Mouse (Mus musculus) C2C12 (cell line): Measurements from ENCODE around the gene Pcnx2. TPM values are rescaled to one million over a fixed set of nuclear protein-coding genes. Genes with fewer than 3 reads are reported as not detected.

Experiments
- H3K27me3 ChIP-seq: one replicate; pipeline ENCODE4 v1.6.1; 2011; ENCODE audit not compliant: control insufficient read depth, insufficient read depth, insufficient read length
- H3K36me3 ChIP-seq: one replicate; pipeline ENCODE4 v1.6.1; 2011; ENCODE audit not compliant: control insufficient read depth, insufficient read depth
- H3K4me3 ChIP-seq: one replicate; pipeline ENCODE4 v1.5.1; 2011; ENCODE audit warnings: mild to moderate bottlenecking, control low read depth; ENCODE audit not compliant: poor library complexity, insufficient read depth, severe bottlenecking
- H3K79me2 ChIP-seq: one replicate; pipeline ENCODE4 v1.6.1; 2011; ENCODE audit not compliant: control insufficient read depth, insufficient read depth
- H3K79me3 ChIP-seq: one replicate; pipeline ENCODE4 v1.6.1; 2011; ENCODE audit warnings: low read depth, control low read depth
- H3ac ChIP-seq: one replicate; pipeline ENCODE3; 2011; ENCODE audit warnings: low read depth; ENCODE audit not compliant: control insufficient read depth, insufficient read length
- CEBPB ChIP-seq: IDR thresholded peaks from one replicate; pipeline ENCODE4 v1.6.1; 2011; ENCODE audit warnings: low read depth, mild to moderate bottlenecking, control low read depth, moderate library complexity
- CTCF ChIP-seq: IDR thresholded peaks from one replicate; pipeline ENCODE4 v1.5.1; 2011; ENCODE audit not compliant: control insufficient read depth, insufficient read depth, insufficient read length
- FOSL1 ChIP-seq: IDR thresholded peaks from one replicate; pipeline ENCODE4 v1.8.0; 2011; ENCODE audit warnings: mild to moderate bottlenecking, low read length; ENCODE audit not compliant: poor library complexity, insufficient read depth, severe bottlenecking
- MAX ChIP-seq: IDR thresholded peaks from one replicate; pipeline ENCODE4 v1.6.1; 2011; ENCODE audit warnings: mild to moderate bottlenecking, control low read depth
- MYOD1 ChIP-seq: IDR thresholded peaks from one replicate; pipeline ENCODE4 v1.6.1; 2011; ENCODE audit warnings: low read depth; ENCODE audit not compliant: control insufficient read depth, insufficient read length
- MYOG ChIP-seq: IDR thresholded peaks from one replicate; pipeline ENCODE4 v1.6.1; 2011; ENCODE audit not compliant: control insufficient read depth, insufficient read length; ENCODE audit errors: extremely low read depth
- USF1 ChIP-seq: IDR thresholded peaks from one replicate; pipeline ENCODE4 v1.6.1; 2011; ENCODE audit warnings: low read depth, mild to moderate bottlenecking, control low read depth, moderate library complexity
- polyA plus RNA-seq: library from polyadenylated mRNA; unstranded; fragments of >200 nt; fragmentation: generic; extraction: Trizol; gene quantifications from one replicate; pipeline ENCODE4 v1.2.1, GENCODE M21; 2012; ENCODE audit warnings: missing spikeins

Gene Pcnx2
- polyA plus RNA-seq, 1 experiment = not detected

DNA sequence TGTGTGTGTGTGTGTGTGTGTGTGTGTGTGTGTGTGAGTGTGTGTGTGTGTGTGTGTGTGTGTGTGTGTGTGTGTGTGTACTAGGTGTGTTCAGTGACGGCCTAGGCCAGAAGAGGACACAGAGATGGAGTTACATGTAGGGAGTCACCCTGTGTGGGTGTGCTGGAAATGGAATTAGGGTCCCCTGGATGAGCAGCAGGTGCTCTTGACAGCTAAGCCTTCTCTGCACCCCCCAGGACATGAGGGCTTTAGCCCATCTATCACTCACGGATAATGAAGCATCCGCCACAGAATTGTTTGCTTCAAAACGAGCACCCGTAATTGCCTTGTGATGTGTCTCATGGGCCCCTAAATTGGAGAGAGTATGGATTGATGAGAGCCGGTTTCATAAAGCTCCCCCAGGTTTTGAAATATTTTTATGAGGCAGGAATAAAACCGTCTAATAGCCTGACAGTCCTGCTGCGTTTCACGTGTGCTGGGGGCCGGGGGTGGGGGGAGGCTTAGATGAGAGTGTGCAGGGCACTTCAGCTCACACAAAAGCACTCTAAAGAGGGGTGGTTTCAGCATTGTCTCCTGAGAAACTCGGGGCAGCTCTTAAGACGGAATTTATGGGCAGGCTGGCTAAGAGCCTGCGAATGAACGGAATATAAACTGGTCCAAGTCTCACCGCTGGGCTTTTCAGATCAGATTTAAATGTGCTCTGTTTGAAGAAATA is 54.8 kb downstream of the Pcnx2 start:
- H3K36me3 ChIP-seq = no peaks in the 10 kb centered on the region
- peaks cover 12% of the 10 kb centered on the region for H3K27me3 ChIP-seq
- H3K79me3 ChIP-seq = no peaks in the 10 kb centered on the region
- no peak overlapping the region for H3ac ChIP-seq
- H3K4me3 ChIP-seq = no peak overlapping the region
- TF ChIP-seq MYOD1 (no peak), FOSL1 (no peak), MYOG (no peak), MAX (no peak), USF1 (no peak), CTCF (no peak), CEBPB (no peak)
- H3K79me2 ChIP-seq = no peaks in the 10 kb centered on the region

GRCm38 (mm10) chr8:125842158-125842557 is 56.0 kb downstream of the Pcnx2 start:
- Histone ChIP-seq H3K36me3 (no peaks in the 10 kb centered on the region), H3ac (no peak overlapping the region), H3K79me2 (no peaks in the 10 kb centered on the region), H3K4me3 (no peak overlapping the region), H3K27me3 (peaks cover 12% of the 10 kb centered on the region), H3K79me3 (no peaks in the 10 kb centered on the region)
- TF ChIP-seq FOSL1 (no peak), CTCF (no peak), MAX (no peak), MYOD1 (no peak), USF1 (no peak), CEBPB (no peak), MYOG (no peak)

- no peaks in the 10 kb centered on the region for H3K79me3 ChIP-seq
- no peak overlapping the region for H3K4me3 ChIP-seq
- no peaks in the 10 kb centered on the region for H3K36me3 ChIP-seq
- TF ChIP-seq USF1 = no peak
- TF ChIP-seq MYOG = no peak
- TF ChIP-seq MYOD1 = no peak
- TF ChIP-seq CTCF = no peak
- TF ChIP-seq FOSL1 = no peak
- no peak for TF ChIP-seq CEBPB
- H3K79me2 ChIP-seq = no peaks in the 10 kb centered on the region
- peaks cover 9% of the 10 kb centered on the region for H3K27me3 ChIP-seq
- no peak overlapping the region for H3ac ChIP-seq
Measured at GRCm38 (mm10) chr8:125824688-125825087, 73.4 kb downstream of the Pcnx2 start.

GRCm38 (mm10) chr8:125823719-125824118 is 74.4 kb downstream of the Pcnx2 start:
- Histone ChIP-seq H3K4me3 (no peak overlapping the region), H3K36me3 (no peaks in the 10 kb centered on the region), H3ac (no peak overlapping the region), H3K79me3 (no peaks in the 10 kb centered on the region), H3K27me3 (peaks cover 13% of the 10 kb centered on the region), H3K79me2 (no peaks in the 10 kb centered on the region)
- TF ChIP-seq FOSL1 (no peak), CEBPB (no peak), MYOD1 (no peak), MAX (no peak), CTCF (no peak)

- H3ac ChIP-seq = no peak overlapping the region
- H3K4me3 ChIP-seq = no peak overlapping the region
- no peaks in the 10 kb centered on the region for H3K36me3 ChIP-seq
- peaks cover 20% of the 10 kb centered on the region for H3K27me3 ChIP-seq
- TF ChIP-seq MYOD1 (no peak), MYOG (no peak), CTCF (no peak), FOSL1 (no peak), MAX (no peak), USF1 (no peak), CEBPB (no peak)
- H3K79me2 ChIP-seq = no peaks in the 10 kb centered on the region
- no peaks in the 10 kb centered on the region for H3K79me3 ChIP-seq
Measured at GRCm38 (mm10) chr8:125822065-125822464, 76.1 kb downstream of the Pcnx2 start.

DNA sequence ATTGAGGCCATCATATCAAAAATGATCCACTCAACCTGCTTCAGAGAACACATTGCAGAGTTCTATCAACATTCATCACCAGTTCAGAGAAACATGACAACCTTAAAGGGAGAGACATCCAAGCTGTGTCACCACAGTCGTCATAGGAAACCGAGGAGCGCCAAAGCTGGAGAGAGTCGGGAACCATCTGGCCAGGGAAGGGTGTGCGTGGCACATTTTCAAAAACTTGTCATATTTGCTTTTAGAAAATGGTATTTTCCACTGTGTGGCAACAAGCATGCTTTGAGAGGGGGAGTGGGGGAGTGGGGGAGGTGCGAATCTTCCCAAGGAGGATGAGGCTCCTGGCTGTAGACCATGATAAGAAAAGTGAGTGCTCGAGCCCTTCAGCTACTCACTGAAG is 78.3 kb downstream of the Pcnx2 start:
- H3K4me3 ChIP-seq = no peak overlapping the region
- H3K79me2 ChIP-seq = no peaks in the 10 kb centered on the region
- TF ChIP-seq MYOD1 (no peak), CEBPB (no peak), FOSL1 (no peak), MYOG (no peak), MAX (no peak), USF1 (no peak), CTCF (no peak)

More for the DNA sequence above, 78.3 kb downstream of the Pcnx2 start:
- H3K79me3 ChIP-seq = no peaks in the 10 kb centered on the region
- peaks cover 24% of the 10 kb centered on the region for H3K27me3 ChIP-seq
- H3K36me3 ChIP-seq = no peaks in the 10 kb centered on the region
- no peak overlapping the region for H3ac ChIP-seq
